11 mouse cellular contexts compared by ENCODE assay signal in genomic region chr19:57072756-57073155, GRCm38 (mm10).
DNase-seq lines count a peak whose midpoint lies in the region; ATAC-seq and TF ChIP-seq lines count a peak whose summit lies in the region.
"Had no signal": no experiment of that assay in that cellular context is flagged by ENCODE, and none has a peak within 500 bp of the region (broad histone marks: within the 10 kb centered on the region; RNA-seq: fewer than 3 reads in every experiment).

No protein-coding gene starts in this region.

- no peak overlapping the region for H3K4me3 ChIP-seq in layer of hippocampus, adult 2 months
- H3K4me3 ChIP-seq in brown adipose tissue, adult 24 weeks (ENCODE audit: insufficient read depth, low read depth, low read length) = no peak overlapping the region
- no peak overlapping the region for H3K4me3 ChIP-seq in stomach, embryonic 16.5 days (replicated peaks; ENCODE audit: low read length)

- peak; percentile 75 for ATAC-seq in CD4-positive, CD25-positive, alpha-beta regulatory T cell, adult 4 months
- no peak for ATAC-seq in stomach, embryonic 16.5 days (ENCODE audit: insufficient read depth, low FRiP score)
- ATAC-seq: midbrain, embryonic 16.5 days had no signal

- H3K4me1 ChIP-seq in brown adipose tissue, adult 24 weeks (ENCODE audit: control insufficient read depth, insufficient read depth, insufficient read length, low read length) = peaks cover 27% of the 10 kb centered on the region
- peaks cover 8% of the 10 kb centered on the region; the same call in 1 of the 2 replicates for H3K4me1 ChIP-seq in stomach, embryonic 16.5 days (ENCODE audit: control insufficient read depth, insufficient read depth, low read length)

- H3K27ac ChIP-seq in layer of hippocampus, adult 2 months = peak overlapping the region; percentile 52
- peak overlapping the region; percentile 74 for H3K27ac ChIP-seq in brown adipose tissue, adult 24 weeks (replicated peaks; ENCODE audit: low read depth, low read length)
- peak overlapping the region; percentile 1; the same call in 1 of the 2 replicates for H3K27ac ChIP-seq in stomach, embryonic 16.5 days (ENCODE audit: low read length)

- no peak overlapping the region for H3K9ac ChIP-seq in stomach, embryonic 16.5 days (ENCODE audit: low read length)

- TF ChIP-seq CTCF in layer of hippocampus, adult 2 months (conservative IDR thresholded peaks at IDR 0.05) = no peak

- no peaks in the 10 kb centered on the region for H3K27me3 ChIP-seq in stomach, embryonic 16.5 days (ENCODE audit: control insufficient read depth, insufficient read depth, low read length)

- WGBS in stomach, embryonic 16.5 days = 43% methylated on average over 3 of the region's 3 CpGs

- DNase-seq in layer of hippocampus, adult 2 months (ENCODE audit: low spot score in 2 of 2) = no peak
- no peak for DNase-seq in layer of hippocampus, adult 9-11 months
- no peak for DNase-seq in gastrocnemius, adult 18-20 months (ENCODE audit: low spot score)
- no peak for DNase-seq in right cerebral cortex, postnatal 14 days
- DNase-seq: cerebellum, postnatal 10 days; gastrocnemius, postnatal 36 days; kidney, adult 11 months had no signal

- H3K4me2 ChIP-seq in stomach, embryonic 16.5 days (ENCODE audit: low read depth, low read length) = no peak overlapping the region

- H3K9me3 ChIP-seq in stomach, embryonic 16.5 days (replicated peaks; ENCODE audit: control insufficient read depth, low read length) = no peaks in the 10 kb centered on the region

- H3K36me3 ChIP-seq in stomach, embryonic 16.5 days (ENCODE audit: control insufficient read depth, insufficient read depth, low read length) = no peaks in the 10 kb centered on the region

Comparison
In these comparisons a context has a peak if more than half of its experiments do, and no peak if none do; other contexts are left out.
1. H3K27ac ChIP-seq: peak in every context shown above with its lines; median percentile 74 in brown adipose tissue, adult 24 weeks; 52 in layer of hippocampus, adult 2 months; 1 in stomach, embryonic 16.5 days.